Mouse (Mus musculus) myocyte (in vitro differentiated cells): ENCODE data around the gene Miga1. TPM values are rescaled to one million over a fixed set of nuclear protein-coding genes. Genes with fewer than 3 reads are reported as not detected.

Source experiments
- H3K27me3 ChIP-seq: one replicate; pipeline ENCODE4 v1.6.1; 2011; ENCODE audit not compliant: control insufficient read depth, insufficient read depth, insufficient read length
- H3K36me3 ChIP-seq: one replicate; pipeline ENCODE4 v1.6.1; 2011; ENCODE audit not compliant: control insufficient read depth, insufficient read depth
- H3K4me2 ChIP-seq: one replicate; pipeline ENCODE4 v1.6.1; 2011; ENCODE audit warnings: low read depth, control low read depth
- H3K4me3 ChIP-seq: one replicate; pipeline ENCODE4 v1.5.1; 2011; ENCODE audit warnings: mild to moderate bottlenecking, control low read depth, moderate library complexity
- H3K79me2 ChIP-seq: one replicate; pipeline ENCODE4 v1.6.1; 2011; ENCODE audit not compliant: control insufficient read depth, insufficient read depth
- H3ac ChIP-seq: one replicate; pipeline ENCODE4 v1.6.1; 2011; ENCODE audit not compliant: control insufficient read depth, insufficient read length
- CEBPB ChIP-seq: IDR thresholded peaks from 2 replicates; pipeline ENCODE4 v1.6.1; 2011; ENCODE audit warnings: mild to moderate bottlenecking, moderate library complexity; ENCODE audit not compliant: poor library complexity, insufficient read depth, severe bottlenecking
- E2F4 ChIP-seq: IDR thresholded peaks from one replicate; pipeline ENCODE4 v1.6.1; 2011; ENCODE audit warnings: mild to moderate bottlenecking, control low read depth, moderate library complexity; ENCODE audit not compliant: insufficient read depth
- MAX ChIP-seq: IDR thresholded peaks from one replicate; pipeline ENCODE4 v1.6.1; 2011; ENCODE audit warnings: low read depth, mild to moderate bottlenecking, control low read depth
- MYOD1 ChIP-seq, 3 experiments: IDR thresholded peaks; one replicate each; pipeline ENCODE4 v1.6.1; 2011; ENCODE audit warnings: control low read depth in 2 of 3, low read depth in 2 of 3, mild to moderate bottlenecking in 2 of 3, moderate library complexity in 1 of 3; ENCODE audit not compliant: insufficient read length in 2 of 3, control insufficient read depth in 1 of 3
- MYOG ChIP-seq, 3 experiments: IDR thresholded peaks; one replicate each; pipeline ENCODE4 v1.6.1; 2011; ENCODE audit warnings: control low read depth in 2 of 3, low read depth in 2 of 3, mild to moderate bottlenecking in 2 of 3; ENCODE audit not compliant: insufficient read length in 2 of 3, control insufficient read depth in 1 of 3, insufficient read depth in 1 of 3
- POLR2A ChIP-seq: IDR thresholded peaks from one replicate; pipeline ENCODE4 v1.6.1; 2011; ENCODE audit warnings: low read depth, mild to moderate bottlenecking, control low read depth, moderate library complexity; ENCODE audit not compliant: insufficient read length
- POLR2AphosphoS2 ChIP-seq: IDR thresholded peaks from one replicate; pipeline ENCODE4 v1.6.1; 2011; ENCODE audit warnings: low read depth, control low read depth; ENCODE audit not compliant: insufficient read length
- REST ChIP-seq: IDR thresholded peaks from one replicate; pipeline ENCODE4 v1.6.1; 2011; ENCODE audit warnings: mild to moderate bottlenecking, control low read depth, moderate library complexity; ENCODE audit not compliant: insufficient read depth, insufficient read length
- SRF ChIP-seq: IDR thresholded peaks from one replicate; pipeline ENCODE4 v1.6.1; 2011; ENCODE audit warnings: low read depth; ENCODE audit not compliant: control insufficient read depth, insufficient read length
- TCF12 ChIP-seq: IDR thresholded peaks from one replicate; pipeline ENCODE4 v1.6.1; 2011; ENCODE audit warnings: mild to moderate bottlenecking, control low read depth; ENCODE audit not compliant: poor library complexity, insufficient read depth, severe bottlenecking
- TCF3 ChIP-seq: IDR thresholded peaks from one replicate; pipeline ENCODE4 v1.6.1; 2011; ENCODE audit warnings: low read depth, control low read depth; ENCODE audit not compliant: insufficient read length
- USF1 ChIP-seq: IDR thresholded peaks from one replicate; pipeline ENCODE4 v1.6.1; 2011; ENCODE audit warnings: low read depth, mild to moderate bottlenecking, control low read depth, moderate library complexity
- polyA plus RNA-seq: library from polyadenylated mRNA; unstranded; fragments of >200 nt; fragmentation: generic; extraction: Trizol; gene quantifications from one replicate; pipeline ENCODE4 v1.2.1, GENCODE M21; 2012; ENCODE audit warnings: missing spikeins

Gene Miga1
- polyA plus RNA-seq, 1 experiment: 0.26 TPM

- TF ChIP-seq POLR2A: no peak
- TF ChIP-seq REST: no peak
- no peak for TF ChIP-seq MYOD1 (IDR thresholded peaks at IDR 0.05; ENCODE audit: control insufficient read depth in 1 of 3, insufficient read length in 2 of 3, low read depth in 2 of 3)
- TF ChIP-seq SRF: no peak
- TF ChIP-seq CEBPB: no peak
- TF ChIP-seq USF1: no peak
- TF ChIP-seq POLR2AphosphoS2: no peak
- no peak for TF ChIP-seq MYOG (IDR thresholded peaks at IDR 0.05; ENCODE audit: control insufficient read depth in 1 of 3, insufficient read depth in 1 of 3, insufficient read length in 2 of 3, low read depth in 2 of 3)
- TF ChIP-seq MAX: no peak
- TF ChIP-seq TCF12: no peak
- TF ChIP-seq E2F4: no peak
- TF ChIP-seq TCF3: no peak
- no peaks in the 10 kb centered on the region for H3K36me3 ChIP-seq
Observed at GRCm38 (mm10) chr3:152284306-152284705, 55.9 kb downstream of the Miga1 start.

GRCm38 (mm10) chr3:152282126-152282525 lies 58.1 kb downstream of the Miga1 start:
- Histone ChIP-seq H3ac (no peak overlapping the region), H3K27me3 (no peaks in the 10 kb centered on the region), H3K4me3 (no peak overlapping the region), H3K79me2 (no peaks in the 10 kb centered on the region), H3K4me2 (no peak overlapping the region), H3K36me3 (no peaks in the 10 kb centered on the region)
- TF ChIP-seq MYOG (IDR thresholded peaks at IDR 0.05; ENCODE audit: control insufficient read depth in 1 of 3, insufficient read depth in 1 of 3, insufficient read length in 2 of 3, low read depth in 2 of 3): no peak
- TF ChIP-seq CEBPB: no peak
- TF ChIP-seq POLR2AphosphoS2: no peak
- TF ChIP-seq POLR2A: no peak
- TF ChIP-seq USF1: no peak
- TF ChIP-seq REST: no peak
- TF ChIP-seq SRF: no peak
- TF ChIP-seq MYOD1 (IDR thresholded peaks at IDR 0.05; ENCODE audit: control insufficient read depth in 1 of 3, insufficient read length in 2 of 3, low read depth in 2 of 3): no peak
- no peak for TF ChIP-seq TCF3
- no peak for TF ChIP-seq MAX
- no peak for TF ChIP-seq E2F4
- TF ChIP-seq TCF12: no peak

More at GRCm38 (mm10) chr3:152284306-152284705, 55.9 kb downstream of the Miga1 start:
- H3K4me2 ChIP-seq: no peak overlapping the region
- no peak overlapping the region for H3K4me3 ChIP-seq
- no peak overlapping the region for H3ac ChIP-seq
- no peaks in the 10 kb centered on the region for H3K79me2 ChIP-seq
- H3K27me3 ChIP-seq: no peaks in the 10 kb centered on the region

- Histone ChIP-seq H3K4me2 (peak overlapping the region; percentile 42), H3K4me3 (no peak overlapping the region), H3K27me3 (no peaks in the 10 kb centered on the region), H3ac (no peak overlapping the region), H3K36me3 (no peaks in the 10 kb centered on the region), H3K79me2 (no peaks in the 10 kb centered on the region)
- TF ChIP-seq MAX (no peak), POLR2A (no peak), CEBPB (no peak), MYOD1 (IDR thresholded peaks at IDR 0.05; ENCODE audit: control insufficient read depth in 1 of 3, insufficient read length in 2 of 3, low read depth in 2 of 3) (no peak), MYOG (IDR thresholded peaks at IDR 0.05; ENCODE audit: control insufficient read depth in 1 of 3, insufficient read depth in 1 of 3, insufficient read length in 2 of 3, low read depth in 2 of 3) (no peak), TCF12 (no peak), USF1 (no peak), POLR2AphosphoS2 (no peak), SRF (no peak), TCF3 (no peak), REST (no peak), E2F4 (no peak)
Observed at GRCm38 (mm10) chr3:152278431-152278830, 61.8 kb downstream of the Miga1 start.

- Histone ChIP-seq H3K27me3 (no peaks in the 10 kb centered on the region), H3ac (no peak overlapping the region)
- TF ChIP-seq POLR2AphosphoS2 (no peak), E2F4 (no peak), MAX (no peak), REST (no peak), TCF3 (no peak), MYOD1 (IDR thresholded peaks at IDR 0.05; ENCODE audit: control insufficient read depth in 1 of 3, insufficient read length in 2 of 3, low read depth in 2 of 3) (no peak), TCF12 (no peak), MYOG (IDR thresholded peaks at IDR 0.05; ENCODE audit: control insufficient read depth in 1 of 3, insufficient read depth in 1 of 3, insufficient read length in 2 of 3, low read depth in 2 of 3) (no peak), POLR2A (no peak), CEBPB (no peak), USF1 (no peak), SRF (no peak)
Observed at GRCm38 (mm10) chr3:152277912-152278311, 62.3 kb downstream of the Miga1 start.

More at GRCm38 (mm10) chr3:152277912-152278311, 62.3 kb downstream of the Miga1 start:
- Histone ChIP-seq H3K4me3 (no peak overlapping the region), H3K79me2 (no peaks in the 10 kb centered on the region), H3K36me3 (no peaks in the 10 kb centered on the region), H3K4me2 (peak overlapping the region; percentile 42)
